Mouse (Mus musculus) lung, postnatal 0 days (tissue): Measurements from ENCODE around the gene Sox18.
A peak's percentile ranks its signal among the peaks of the same experiment; 100 is the strongest.

ENCODE experiments used
- CTCF ChIP-seq: IDR thresholded peaks from 2 replicates; pipeline ENCODE4 v1.5.1; 2016; ENCODE audit warnings: antibody characterized with exemption, mild to moderate bottlenecking
- EP300 ChIP-seq: IDR thresholded peaks from 2 replicates; pipeline ENCODE4 v1.6.1; 2016; ENCODE audit warnings: antibody characterized with exemption, mild to moderate bottlenecking, control low read depth

DNA sequence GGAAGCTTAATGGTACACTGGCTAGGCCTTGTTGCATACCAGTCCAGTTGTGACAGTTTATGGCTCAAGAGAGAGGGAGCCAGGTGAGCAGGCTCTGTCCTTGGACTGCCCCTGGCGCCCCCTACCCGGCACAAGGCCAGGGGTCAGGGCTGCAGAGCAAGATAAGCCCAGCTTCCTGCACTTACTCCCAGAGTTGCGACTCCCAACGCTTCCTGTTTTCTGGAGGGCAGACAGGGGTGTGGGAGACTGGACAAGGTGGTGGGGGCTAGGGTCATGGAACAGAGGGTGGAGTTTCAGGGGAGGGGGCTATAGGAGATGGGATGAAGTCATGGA lies 8.2 kb downstream of the Sox18 start:
- TF ChIP-seq CTCF = peak; percentile 31
- peak; percentile 88 for TF ChIP-seq EP300
